Mouse (Mus musculus) lung, embryonic 16.5 days (tissue): ENCODE results near the gene Spsb2. TPM values are rescaled to one million over a fixed set of nuclear protein-coding genes. Genes with fewer than 3 reads are reported as not detected.
A peak's percentile ranks its signal among the peaks of the same experiment; 100 is the strongest.

Experiments used
- ATAC-seq: fragments of 200-750 bp; cut with Nextera tagmentation; 2 replicates; pipeline ENCODE4 v1.8.0; 2017; ENCODE audit warnings: low read depth, mild to moderate bottlenecking, moderate library complexity
- H3K27ac ChIP-seq: fragments of 300-500 bp; sonication (generic); 2 replicates; pipeline ENCODE4 v1.5.1; 2014; ENCODE audit warnings: mild to moderate bottlenecking, control low read depth, low read length
- H3K27me3 ChIP-seq: fragments of 300-500 bp; sonication (generic); 2 replicates; pipeline ENCODE4 v1.6.1; 2014; ENCODE audit warnings: low read depth, low read length, mixed read lengths; ENCODE audit not compliant: control insufficient read depth, insufficient read depth
- H3K36me3 ChIP-seq: fragments of 300-500 bp; sonication (generic); 2 replicates; pipeline ENCODE4 v1.6.1; 2014; ENCODE audit warnings: low read length; ENCODE audit not compliant: control insufficient read depth, insufficient read depth
- H3K4me1 ChIP-seq: fragments of 300-500 bp; sonication (generic); replicated peaks from 2 replicates; pipeline ENCODE4 v1.6.1; 2014; ENCODE audit warnings: low read length, mixed read lengths; ENCODE audit not compliant: control insufficient read depth, insufficient read depth
- H3K4me2 ChIP-seq: fragments of 300-500 bp; sonication (generic); 2 replicates; pipeline ENCODE4 v1.6.1; 2014; ENCODE audit warnings: low read depth, low read length, control low read depth
- H3K4me3 ChIP-seq: fragments of 300-500 bp; sonication (generic); 2 replicates; pipeline ENCODE4 v1.5.1; 2014; ENCODE audit warnings: mild to moderate bottlenecking, low read length, control low read depth
- H3K9ac ChIP-seq: fragments of 300-500 bp; sonication (generic); 2 replicates; pipeline ENCODE4 v1.6.1; 2014; ENCODE audit warnings: low read length, control low read depth
- H3K9me3 ChIP-seq: fragments of 300-500 bp; sonication (generic); 2 replicates; pipeline ENCODE4 v1.6.1; 2016; ENCODE audit warnings: low read length; ENCODE audit not compliant: control insufficient read depth
- WGBS: fragments of 180-500 bp; shearing (Covaris S2); extraction: QIAGEN DNeasy Blood & Tissue Kit; methylation state at CpG from one replicate; pipeline ENCODE4 v1.1.7; 2014; 5-methylcytosine and 5-hydroxymethylcytosine counted together
- polyA plus RNA-seq: library from polyadenylated mRNA; unstranded; fragments of >200 nt; fragmentation: Nextera tagmentation; extraction: Ambion mirVana; gene quantifications from 2 replicates; pipeline ENCODE4 v1.2.1, GENCODE M21; 2015

The Spsb2 gene
- polyA plus RNA-seq, 1 experiment from 2014 or later = 13.6 TPM

DNA sequence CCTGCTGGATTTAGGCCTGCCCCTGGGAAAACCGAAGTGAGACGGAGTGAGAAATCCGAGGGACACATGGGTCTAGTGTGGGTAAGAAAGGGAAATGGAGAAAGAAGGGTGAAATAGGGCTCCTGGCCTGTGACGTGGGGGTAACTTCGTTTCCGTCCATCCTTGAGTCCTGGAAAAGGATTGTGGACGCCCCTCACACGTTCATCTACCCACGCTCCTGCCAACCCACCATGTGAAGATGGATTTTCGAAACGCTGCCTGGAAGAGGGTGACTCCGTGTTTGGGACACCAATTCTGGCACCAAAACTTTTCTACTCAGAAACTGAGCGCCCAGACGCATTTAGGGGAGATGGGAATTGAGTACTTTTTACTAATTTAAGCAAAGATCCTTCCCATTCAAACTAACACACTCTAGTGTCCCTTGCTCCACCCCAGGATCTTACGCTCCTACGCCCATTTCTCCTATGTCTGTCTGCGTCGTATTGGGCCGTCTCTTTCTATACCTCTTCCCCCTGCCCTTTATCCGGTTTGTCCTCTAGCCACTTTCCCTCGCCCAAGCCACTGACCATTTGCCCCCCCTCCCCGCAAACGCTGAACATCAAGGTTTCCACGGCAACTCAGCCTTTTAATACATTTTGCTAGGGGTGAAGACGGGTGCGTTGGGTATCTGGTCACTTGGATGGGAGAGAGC, 49.5 kb downstream of the Spsb2 start:
- Histone ChIP-seq H3K36me3 (no peaks in the 10 kb centered on the region), H3K9me3 (no peaks in the 10 kb centered on the region), H3K9ac (peak overlapping the region; percentile 89), H3K4me1 (peaks cover 14% of the 10 kb centered on the region), H3K4me2 (peak overlapping the region; percentile 97), H3K4me3 (peak overlapping the region; percentile 79), H3K27ac (peak overlapping the region; percentile 87), H3K27me3 (peaks cover 26% of the 10 kb centered on the region)
- ATAC-seq = no peak
- 17% methylated on average over 26 of the region's 26 CpGs for WGBS

DNA sequence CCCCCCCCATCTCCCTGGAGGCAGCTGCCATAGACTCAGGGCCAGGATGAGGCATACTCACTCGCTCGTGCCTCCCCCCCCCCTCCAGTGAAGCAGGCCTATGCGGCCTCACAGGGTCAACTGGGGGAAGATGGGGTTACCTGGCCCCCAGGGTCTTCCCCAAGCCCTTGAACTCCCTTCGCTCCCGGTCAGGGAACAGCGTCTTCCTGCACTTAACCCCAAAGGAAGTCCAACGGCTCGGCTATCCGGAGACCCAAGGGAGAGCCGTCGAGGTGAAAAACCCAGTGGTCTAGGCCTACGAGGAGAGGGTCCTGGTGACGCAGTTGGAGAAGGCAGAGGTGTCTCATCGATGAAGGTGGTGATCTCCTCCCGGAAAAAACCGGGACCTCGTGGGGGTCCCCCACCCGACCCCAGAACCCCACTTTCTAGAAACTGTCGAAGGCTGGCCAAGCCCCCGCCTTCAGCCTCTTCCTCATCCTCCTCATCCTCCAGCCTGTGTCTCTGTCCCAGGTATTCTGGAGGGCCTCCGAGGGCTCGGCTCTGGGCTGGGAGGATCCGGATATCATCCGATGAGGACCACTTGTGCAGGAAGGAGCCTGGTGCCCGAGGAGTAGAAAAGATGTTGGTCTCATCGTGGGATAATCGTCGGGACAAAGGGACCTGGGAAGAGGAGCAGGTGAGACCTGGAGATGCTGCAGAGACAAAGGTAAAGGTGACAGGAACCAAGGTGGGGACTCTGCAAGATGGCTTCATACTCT, 50.3 kb downstream of the Spsb2 start:
- Histone ChIP-seq H3K9ac (no peak overlapping the region), H3K4me2 (0 out of 2 replicates have a peak overlapping the region, but pooled peaks have one; percentile 97), H3K4me1 (peaks cover 20% of the 10 kb centered on the region), H3K36me3 (no peaks in the 10 kb centered on the region), H3K27ac (no peak overlapping the region), H3K9me3 (no peaks in the 10 kb centered on the region), H3K4me3 (no peak overlapping the region), H3K27me3 (peaks cover 28% of the 10 kb centered on the region)
- WGBS = 67% methylated on average over 28 of the region's 28 CpGs
- ATAC-seq = no peak

DNA sequence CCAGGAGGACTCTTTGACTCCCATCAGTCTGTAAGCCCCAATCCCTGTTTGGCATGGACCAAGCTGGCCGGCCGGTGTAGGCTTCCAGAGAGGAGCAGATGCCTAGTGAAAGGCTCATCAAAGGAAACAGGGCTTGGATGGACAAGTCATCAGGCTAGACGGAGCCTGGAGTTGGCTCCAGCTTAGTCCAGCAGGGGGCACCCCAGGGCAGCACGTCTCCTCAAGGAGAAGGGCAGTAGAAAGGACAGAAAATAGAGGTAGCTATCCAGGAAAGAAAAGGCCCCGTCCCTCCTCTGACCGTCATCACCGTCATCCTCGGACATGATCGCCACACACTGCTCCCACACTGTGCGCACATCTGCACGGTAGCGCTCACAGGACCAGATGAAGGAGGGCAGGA, 51.3 kb downstream of the Spsb2 start:
- 5% methylated on average over 12 of the region's 12 CpGs for WGBS
- Histone ChIP-seq H3K36me3 (no peaks in the 10 kb centered on the region), H3K4me3 (no peak overlapping the region), H3K27ac (no peak overlapping the region), H3K9me3 (no peaks in the 10 kb centered on the region), H3K4me2 (no peak overlapping the region), H3K9ac (no peak overlapping the region; the same call in 1 of the 2 replicates), H3K4me1 (peaks cover 24% of the 10 kb centered on the region), H3K27me3 (peaks cover 37% of the 10 kb centered on the region)
- ATAC-seq = peak; percentile 26

Other genes with a start within 250 kb of the Spsb2 start
- gene C1rb, start 238.4 kb upstream of the Spsb2 start, polyA plus RNA-seq = not detected in 2 replicates
- 0.08 TPM in 1 of 2 replicates, not detected in the other for gene C1s2, start 172.6 kb upstream of the Spsb2 start, polyA plus RNA-seq
- 60.9 and 61.9 TPM in 2 replicates for gene Lpcat3, start 145.6 kb upstream of the Spsb2 start, polyA plus RNA-seq
- gene Emg1, start 96.5 kb upstream of the Spsb2 start, polyA plus RNA-seq = 188 and 192 TPM in 2 replicates
- 254 and 278 TPM in 2 replicates for gene Phb2, start 96.3 kb upstream of the Spsb2 start, polyA plus RNA-seq
- 21.3 and 27.3 TPM in 2 replicates for gene Ptpn6, start 69.9 kb upstream of the Spsb2 start, polyA plus RNA-seq
- 430 and 446 TPM in 2 replicates for gene Grcc10, start 67.3 kb upstream of the Spsb2 start, polyA plus RNA-seq
- not detected in 2 replicates for gene Gm45234, start 52.6 kb upstream of the Spsb2 start, polyA plus RNA-seq
- 14.0 and 14.7 TPM in 2 replicates for gene Atn1, start 52.1 kb upstream of the Spsb2 start, polyA plus RNA-seq
- 3.5 and 4.7 TPM in 2 replicates for gene Eno2, start 39.0 kb upstream of the Spsb2 start, polyA plus RNA-seq
- gene Lrrc23, start 28.9 kb upstream of the Spsb2 start, polyA plus RNA-seq = 34.0 and 44.7 TPM in 2 replicates
- 680 and 700 TPM in 2 replicates for gene Tpi1, start 5.6 kb downstream of the Spsb2 start, polyA plus RNA-seq
- gene Usp5, start 20.8 kb downstream of the Spsb2 start, polyA plus RNA-seq = 138 and 139 TPM in 2 replicates
- gene Cdca3, start 20.9 kb downstream of the Spsb2 start, polyA plus RNA-seq = 175 and 176 TPM in 2 replicates
- 0.29 and 0.34 TPM in 2 replicates for gene Gnb3, start 31.6 kb downstream of the Spsb2 start, polyA plus RNA-seq
- gene P3h3, start 49.1 kb downstream of the Spsb2 start, polyA plus RNA-seq = 8.3 and 15.3 TPM in 2 replicates
- gene Gpr162, start 55.3 kb downstream of the Spsb2 start, polyA plus RNA-seq = 0.54 and 1.3 TPM in 2 replicates
- gene Cd4, start 79.6 kb downstream of the Spsb2 start, polyA plus RNA-seq = 0.13 and 0.44 TPM in 2 replicates
- gene Lag3, start 103.0 kb downstream of the Spsb2 start, polyA plus RNA-seq = 1.2 TPM in 2 replicates
- gene Ptms, start 111.4 kb downstream of the Spsb2 start, polyA plus RNA-seq = 341 and 346 TPM in 2 replicates
- 317 and 323 TPM in 2 replicates for gene Mlf2, start 122.7 kb downstream of the Spsb2 start, polyA plus RNA-seq
- 138 and 153 TPM in 2 replicates for gene Cops7a, start 156.9 kb downstream of the Spsb2 start, polyA plus RNA-seq
- gene Pianp, start 188.0 kb downstream of the Spsb2 start, polyA plus RNA-seq = 0.68 and 0.88 TPM in 2 replicates
- gene Zfp384, start 200.5 kb downstream of the Spsb2 start, polyA plus RNA-seq = 14.0 and 14.3 TPM in 2 replicates
- 141 and 142 TPM in 2 replicates for gene Ing4, start 231.1 kb downstream of the Spsb2 start, polyA plus RNA-seq
- gene Acrbp, start 241.0 kb downstream of the Spsb2 start, polyA plus RNA-seq = 12.9 and 16.4 TPM in 2 replicates